Mouse (Mus musculus): ENCODE results near the gene Cnpy3.
"Not testable (repeated sequence)": the region's sequence is repeated elsewhere in the genome, so short reads cannot be mapped to it uniquely, and the experiment has no call there.

The Cnpy3 gene

DNA sequence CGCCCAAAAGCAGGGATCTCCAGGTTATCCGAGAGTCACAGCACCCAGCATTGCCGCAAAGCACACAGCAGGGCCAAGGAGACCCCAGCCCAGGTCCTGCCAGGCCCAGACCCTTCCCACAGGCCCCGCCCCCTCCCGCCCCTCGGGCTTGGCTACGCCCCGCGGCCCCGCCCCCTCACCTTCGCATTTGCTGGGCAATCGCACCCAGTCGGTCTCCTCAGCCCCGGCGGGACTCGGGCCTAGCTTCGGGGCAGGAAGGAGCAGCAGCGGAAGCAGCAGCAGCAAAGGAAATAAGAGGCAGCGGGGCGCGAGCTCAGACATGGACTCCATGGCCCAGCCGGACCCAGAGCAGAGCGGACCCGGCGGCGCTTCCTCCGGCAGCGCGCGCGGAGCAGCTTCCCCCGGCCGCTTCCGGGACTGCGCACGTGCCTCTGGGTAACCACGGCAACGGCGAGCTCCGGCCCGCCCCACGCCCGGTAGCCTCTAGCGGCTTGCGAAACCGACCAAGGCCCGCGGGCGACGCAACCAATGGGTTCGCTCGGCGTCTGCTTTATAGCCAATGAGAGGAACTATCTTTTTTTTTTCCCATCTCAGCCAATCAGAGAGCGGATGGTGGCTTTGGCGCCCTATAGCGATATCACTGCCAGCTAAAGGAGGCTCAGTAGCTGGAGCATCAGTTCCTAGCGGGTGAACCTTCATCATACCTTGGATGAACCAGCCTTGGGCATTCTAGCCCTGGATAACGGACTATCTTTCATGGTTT, at the start of gene Cnpy3:
Gene Cnpy3, minus strand, starts transcription at position 421 of the 763 bp plus-strand sequence.
- in situ Hi-C loops (cut with MboI; ENCODE audit: low pct_unique_long_range_greater_than_20kb in 1 of 2, low sequenced_read_pairs in 2 of 2, unreplicated experiment in 1 of 2): loop anchor here in 1 of 2 experiments (25.0 kb wide), 1 partner anchor 260 kb away; the partner anchor contains the start of gene Ubr2

DNA sequence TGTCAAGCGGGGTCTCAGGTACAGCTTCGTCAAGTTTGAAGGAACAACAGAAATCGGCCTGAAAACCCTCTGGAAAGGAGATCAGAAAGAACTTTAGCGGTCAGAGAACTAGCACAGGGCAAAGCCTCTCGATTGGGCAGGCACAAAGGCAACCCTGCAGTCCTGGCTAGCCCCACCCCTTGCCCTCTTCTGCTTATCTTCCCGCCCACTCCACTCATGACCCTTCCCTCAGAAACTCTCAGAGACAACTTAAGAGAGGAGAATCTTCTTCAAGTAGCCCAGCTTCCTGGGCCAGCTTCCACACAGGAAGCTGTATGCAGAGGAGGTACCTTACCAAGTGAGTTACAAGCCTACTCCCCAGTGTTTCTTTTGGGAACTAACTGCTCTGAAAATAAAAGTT, 49.7 kb upstream of the Cnpy3 start:
- in situ Hi-C loops (cut with MboI; ENCODE audit: low pct_unique_long_range_greater_than_20kb in 1 of 2, low sequenced_read_pairs in 2 of 2, unreplicated experiment in 1 of 2): no loop called here

DNA sequence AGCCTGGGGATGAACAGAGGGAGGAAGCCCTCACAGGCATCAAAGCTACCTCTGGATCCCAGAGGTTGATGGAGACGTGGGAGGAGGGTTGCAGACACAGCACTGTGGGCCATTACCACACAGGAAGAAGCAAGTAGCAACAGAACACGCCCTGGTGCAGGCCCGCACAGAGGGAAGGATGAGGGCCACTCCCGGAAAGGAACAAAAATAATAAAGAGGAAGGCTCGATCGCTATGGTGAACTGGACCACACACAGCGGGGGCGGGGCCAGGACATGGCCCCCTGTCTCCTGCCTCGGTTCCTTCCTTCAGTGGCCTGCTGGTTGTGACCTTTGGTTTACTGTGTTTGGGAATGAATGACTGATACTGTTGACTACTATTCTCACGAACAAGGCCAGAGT, 47.7 kb upstream of the Cnpy3 start:
- in situ Hi-C loops (cut with MboI; ENCODE audit: low pct_unique_long_range_greater_than_20kb in 1 of 2, low sequenced_read_pairs in 2 of 2, unreplicated experiment in 1 of 2): no loop called here

DNA sequence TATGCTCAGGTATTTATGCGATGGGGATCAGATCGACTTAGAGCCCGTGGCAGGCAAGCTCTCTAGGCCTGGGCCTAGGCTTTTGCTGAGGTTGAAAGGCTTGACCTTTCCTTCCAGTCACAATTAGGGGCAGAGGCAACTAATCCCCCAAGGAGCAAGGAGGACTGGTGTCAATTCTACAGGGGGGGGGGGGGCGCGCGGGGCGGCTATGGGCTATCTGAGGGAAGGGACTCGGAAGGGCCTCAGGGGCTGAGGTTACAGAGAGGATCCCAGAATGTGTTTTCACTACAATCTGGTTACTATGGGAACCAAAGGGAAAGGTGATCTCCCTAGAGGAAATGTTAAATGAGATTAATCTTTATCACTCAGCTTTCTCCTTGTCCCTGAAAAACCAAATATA, 45.4 kb upstream of the Cnpy3 start:
- in situ Hi-C loops (cut with MboI; ENCODE audit: low pct_unique_long_range_greater_than_20kb in 1 of 2, low sequenced_read_pairs in 2 of 2, unreplicated experiment in 1 of 2): no loop called here

DNA sequence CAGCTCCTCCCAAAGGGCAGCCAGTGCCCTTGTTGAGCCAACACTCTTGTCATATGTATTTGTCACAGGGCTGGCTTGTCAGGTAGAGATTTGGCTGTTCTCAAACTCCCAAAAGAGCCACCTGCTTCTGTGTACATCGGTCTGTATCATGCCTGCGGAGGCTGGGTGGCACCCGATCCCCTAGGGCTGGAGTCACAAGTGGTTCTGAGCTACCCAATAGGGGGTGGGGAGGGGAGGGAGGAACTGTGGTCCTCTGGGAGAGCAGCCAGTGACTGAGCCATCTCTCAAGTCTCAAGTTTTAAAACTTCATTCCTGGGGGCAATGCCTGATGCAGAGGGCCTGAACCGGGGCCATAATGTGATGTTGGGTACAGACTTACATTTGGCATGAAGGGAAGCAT, 44.7 kb upstream of the Cnpy3 start:
- in situ Hi-C loops (cut with MboI; ENCODE audit: low pct_unique_long_range_greater_than_20kb in 1 of 2, low sequenced_read_pairs in 2 of 2, unreplicated experiment in 1 of 2): no loop called here

DNA sequence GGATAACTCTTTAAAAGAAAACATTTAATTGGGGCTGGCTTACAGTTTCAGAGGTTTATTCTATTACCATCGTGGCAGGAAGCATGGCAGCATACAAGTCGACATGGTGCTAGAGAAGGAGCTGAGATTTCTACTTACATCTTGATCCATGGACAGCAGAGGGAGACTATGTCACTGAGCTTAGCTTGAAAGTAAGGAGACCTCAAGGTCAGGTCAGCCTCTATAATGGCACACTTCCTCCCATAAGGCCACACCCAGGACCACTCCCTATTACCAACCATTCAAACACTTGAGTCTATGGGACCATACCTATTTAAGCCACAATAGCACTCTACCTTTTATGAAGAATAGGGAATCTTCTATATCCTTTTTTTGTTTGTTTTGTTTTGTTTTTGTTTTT, 40.9 kb upstream of the Cnpy3 start:
- in situ Hi-C loops (cut with MboI; ENCODE audit: low pct_unique_long_range_greater_than_20kb in 1 of 2, low sequenced_read_pairs in 2 of 2, unreplicated experiment in 1 of 2): no loop called here

DNA sequence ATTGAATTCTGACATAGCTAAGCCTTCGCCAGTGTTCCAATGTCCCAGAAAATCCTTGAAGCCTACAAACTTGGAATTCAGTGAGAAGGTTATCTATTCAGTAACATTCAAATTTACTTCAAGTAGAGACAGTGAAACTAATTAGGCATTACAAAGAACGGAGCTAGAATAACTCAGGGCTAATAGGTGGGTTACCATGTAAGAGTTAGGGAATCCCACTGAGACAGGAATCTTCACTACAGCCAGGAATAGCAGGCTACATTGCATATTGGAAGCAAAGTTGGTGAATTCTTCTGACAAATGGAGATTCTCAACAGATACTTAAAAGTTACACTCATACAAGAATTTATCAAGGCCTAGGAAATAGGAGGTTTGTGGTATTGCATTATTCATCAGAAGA, 36.0 kb upstream of the Cnpy3 start:
- in situ Hi-C loops (cut with MboI; ENCODE audit: low pct_unique_long_range_greater_than_20kb in 1 of 2, low sequenced_read_pairs in 2 of 2, unreplicated experiment in 1 of 2): not testable (repeated sequence)

DNA sequence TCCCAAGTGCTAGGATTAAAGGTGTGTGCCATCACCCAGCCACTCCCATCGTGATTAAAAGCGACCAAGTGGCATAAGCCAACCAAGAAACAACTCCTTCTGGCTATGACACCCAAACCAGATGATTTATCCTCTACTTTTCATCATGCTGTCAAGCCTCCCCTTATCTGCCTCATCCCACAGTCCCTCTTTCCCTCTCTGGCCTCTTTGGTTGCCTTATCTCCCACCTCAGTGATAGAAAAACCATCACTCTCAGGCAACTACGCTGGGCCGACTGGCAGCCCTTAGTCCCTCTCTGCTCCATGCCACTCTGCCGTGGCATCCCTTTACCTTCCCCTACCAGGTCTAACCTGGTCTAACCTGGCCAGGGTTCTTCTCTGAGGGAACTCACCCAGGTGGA, 34.9 kb upstream of the Cnpy3 start:
- in situ Hi-C loops (cut with MboI; ENCODE audit: low pct_unique_long_range_greater_than_20kb in 1 of 2, low sequenced_read_pairs in 2 of 2, unreplicated experiment in 1 of 2): no loop called here

DNA sequence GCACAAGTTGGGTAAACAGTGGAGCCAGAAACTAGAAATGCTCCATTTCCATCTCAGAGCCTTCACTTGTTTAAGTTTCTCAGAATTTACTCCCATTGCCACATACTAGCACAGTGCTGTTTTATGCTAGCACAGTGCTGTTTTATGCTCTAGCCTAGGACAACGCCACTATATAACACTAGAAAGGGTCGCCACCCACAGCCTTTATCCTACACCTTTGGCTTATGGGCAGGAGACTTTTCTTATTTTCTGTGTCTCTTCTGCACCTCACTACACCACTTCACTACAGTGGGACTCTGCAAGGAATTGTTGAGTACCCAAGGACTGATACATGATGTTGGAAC, 31.2 kb upstream of the Cnpy3 start:
- in situ Hi-C loops (cut with MboI; ENCODE audit: low pct_unique_long_range_greater_than_20kb in 1 of 2, low sequenced_read_pairs in 2 of 2, unreplicated experiment in 1 of 2): no loop called here

DNA sequence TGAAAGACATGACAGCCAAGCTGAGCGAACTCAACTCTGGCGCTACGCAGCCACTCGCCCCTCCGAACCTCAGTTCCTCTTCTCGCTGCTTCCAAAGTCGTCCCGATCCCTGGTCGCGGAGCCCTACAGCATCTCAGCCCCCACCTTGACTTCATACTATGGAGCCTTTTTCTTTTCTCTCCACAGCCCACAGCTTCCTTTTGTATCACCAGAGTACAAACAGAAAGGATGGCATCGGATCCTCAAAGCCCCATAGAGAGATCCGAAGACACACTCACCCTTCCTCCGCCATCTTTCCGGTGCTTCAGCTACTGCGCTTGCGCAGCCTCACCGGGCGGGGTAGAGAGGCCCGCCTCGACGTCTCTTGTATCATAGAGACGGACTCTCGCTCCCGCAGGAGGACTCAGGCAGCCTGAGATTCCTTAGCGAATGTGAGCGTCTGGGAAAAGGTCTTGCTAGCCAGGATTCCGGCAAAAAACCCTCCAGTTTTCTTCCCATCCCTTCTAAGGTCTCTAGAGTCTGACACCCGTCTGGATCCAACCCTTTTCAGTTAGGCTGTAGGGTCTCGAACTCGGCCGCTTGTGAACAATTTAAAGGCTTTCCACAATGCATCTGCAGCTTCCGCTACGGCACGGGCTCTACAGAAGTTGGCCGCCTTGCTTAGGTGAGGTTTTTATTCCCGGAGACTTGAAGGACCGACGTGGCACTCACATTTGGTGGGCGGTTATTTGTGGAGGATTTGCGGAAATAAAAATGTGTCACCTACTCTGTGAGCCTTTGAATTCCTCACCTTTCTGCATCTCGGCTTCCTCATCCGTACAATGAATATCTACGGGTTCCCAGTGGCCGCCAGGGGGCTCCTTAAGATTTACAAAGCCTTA, 30.6 kb upstream of the Cnpy3 start, which contains the start of gene Rpl7l1:
Gene Rpl7l1, minus strand, starts transcription at position 332 of the 881 bp plus-strand sequence.
- in situ Hi-C loops (cut with MboI; ENCODE audit: low pct_unique_long_range_greater_than_20kb in 1 of 2, low sequenced_read_pairs in 2 of 2, unreplicated experiment in 1 of 2): no loop called here

DNA sequence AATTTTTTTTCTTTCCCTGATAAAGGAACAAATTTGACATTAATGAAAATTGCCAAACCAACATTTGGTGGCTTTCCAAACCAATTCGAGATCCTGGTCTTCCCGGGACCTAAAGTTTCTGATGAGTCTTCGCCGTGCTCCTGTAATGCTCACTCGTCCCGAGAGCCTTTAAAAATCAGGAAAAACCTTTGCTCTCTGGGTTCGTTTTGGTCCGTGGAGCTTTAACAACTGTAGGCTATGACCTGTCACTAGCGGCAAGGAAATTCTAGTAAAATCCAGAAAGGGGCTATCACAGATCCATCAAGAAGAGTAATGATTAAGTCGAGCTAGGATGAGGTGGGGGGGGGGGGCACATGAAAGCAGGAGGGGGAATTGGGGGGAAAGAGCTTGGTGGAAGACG, 29.9 kb upstream of the Cnpy3 start:
- in situ Hi-C loops (cut with MboI; ENCODE audit: low pct_unique_long_range_greater_than_20kb in 1 of 2, low sequenced_read_pairs in 2 of 2, unreplicated experiment in 1 of 2): no loop called here

DNA sequence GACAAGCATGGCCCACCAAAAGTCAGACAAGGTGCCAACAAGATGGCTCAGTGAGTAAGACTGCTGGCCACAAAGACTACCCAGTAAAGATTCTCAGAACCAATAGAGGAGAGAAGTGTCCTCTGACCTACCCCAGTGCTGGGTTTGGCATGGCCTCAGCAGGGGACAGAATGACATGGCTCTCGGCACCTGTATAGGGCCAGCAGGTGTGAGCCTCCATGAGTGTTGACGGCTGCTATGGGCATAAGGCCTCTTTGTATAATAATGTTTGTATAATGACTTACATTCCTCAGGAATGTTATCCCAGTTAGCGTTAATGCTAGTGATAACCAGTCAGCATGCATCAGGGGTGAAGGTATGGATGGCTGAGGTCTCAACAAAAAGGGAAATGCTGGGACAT, 24.1 kb upstream of the Cnpy3 start:
- in situ Hi-C loops (cut with MboI; ENCODE audit: low pct_unique_long_range_greater_than_20kb in 1 of 2, low sequenced_read_pairs in 2 of 2, unreplicated experiment in 1 of 2): loop anchor here in 1 of 2 experiments (10.0 kb wide), 1 partner anchor 109 kb away; no protein-coding TSS in a partner anchor

DNA sequence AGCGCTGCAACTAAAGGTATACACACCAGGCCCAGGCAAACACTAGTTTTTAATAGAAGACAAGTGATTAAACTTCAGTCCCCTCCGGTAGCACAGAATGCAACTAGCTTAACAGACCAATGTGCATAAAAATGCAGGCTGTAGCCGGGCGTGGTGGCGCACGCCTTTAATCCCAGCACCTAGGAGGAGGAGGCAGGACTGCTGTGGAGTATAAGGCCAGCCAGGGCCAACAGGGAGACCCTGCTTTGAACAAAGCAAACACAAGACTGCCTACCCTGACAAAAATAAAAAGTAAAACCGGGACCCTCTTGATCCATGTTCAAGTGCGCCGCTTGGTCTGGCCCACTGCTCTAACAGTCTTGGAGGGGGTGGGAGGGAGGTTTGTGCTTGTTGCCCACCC, 23.1 kb upstream of the Cnpy3 start:
- in situ Hi-C loops (cut with MboI; ENCODE audit: low pct_unique_long_range_greater_than_20kb in 1 of 2, low sequenced_read_pairs in 2 of 2, unreplicated experiment in 1 of 2): loop anchor here in 1 of 2 experiments (10.0 kb wide), 1 partner anchor 110 kb away; no protein-coding TSS in a partner anchor

DNA sequence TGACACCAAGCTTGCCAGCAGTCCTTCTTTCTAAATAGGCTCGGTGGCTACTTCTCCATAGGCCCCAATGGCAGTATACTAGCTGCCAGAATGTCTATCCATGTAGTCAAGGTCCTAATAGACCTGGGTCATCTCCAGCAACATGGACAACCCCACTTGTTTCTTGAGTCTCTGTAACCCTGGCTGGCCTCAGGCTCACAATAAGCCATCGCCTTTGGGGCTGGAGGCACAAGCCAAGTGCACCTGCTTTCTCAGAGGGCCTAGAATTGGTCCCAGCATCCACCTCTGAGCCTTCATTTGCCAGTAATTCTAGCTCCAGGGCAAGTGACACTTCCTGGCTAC, 22.1 kb upstream of the Cnpy3 start:
- in situ Hi-C loops (cut with MboI; ENCODE audit: low pct_unique_long_range_greater_than_20kb in 1 of 2, low sequenced_read_pairs in 2 of 2, unreplicated experiment in 1 of 2): loop anchor here (10.0 to 25.0 kb wide), 2 partner anchors 111 to 238 kb away; partner anchors contain the start of gene Ubr2 (in 1 of the 2)

DNA sequence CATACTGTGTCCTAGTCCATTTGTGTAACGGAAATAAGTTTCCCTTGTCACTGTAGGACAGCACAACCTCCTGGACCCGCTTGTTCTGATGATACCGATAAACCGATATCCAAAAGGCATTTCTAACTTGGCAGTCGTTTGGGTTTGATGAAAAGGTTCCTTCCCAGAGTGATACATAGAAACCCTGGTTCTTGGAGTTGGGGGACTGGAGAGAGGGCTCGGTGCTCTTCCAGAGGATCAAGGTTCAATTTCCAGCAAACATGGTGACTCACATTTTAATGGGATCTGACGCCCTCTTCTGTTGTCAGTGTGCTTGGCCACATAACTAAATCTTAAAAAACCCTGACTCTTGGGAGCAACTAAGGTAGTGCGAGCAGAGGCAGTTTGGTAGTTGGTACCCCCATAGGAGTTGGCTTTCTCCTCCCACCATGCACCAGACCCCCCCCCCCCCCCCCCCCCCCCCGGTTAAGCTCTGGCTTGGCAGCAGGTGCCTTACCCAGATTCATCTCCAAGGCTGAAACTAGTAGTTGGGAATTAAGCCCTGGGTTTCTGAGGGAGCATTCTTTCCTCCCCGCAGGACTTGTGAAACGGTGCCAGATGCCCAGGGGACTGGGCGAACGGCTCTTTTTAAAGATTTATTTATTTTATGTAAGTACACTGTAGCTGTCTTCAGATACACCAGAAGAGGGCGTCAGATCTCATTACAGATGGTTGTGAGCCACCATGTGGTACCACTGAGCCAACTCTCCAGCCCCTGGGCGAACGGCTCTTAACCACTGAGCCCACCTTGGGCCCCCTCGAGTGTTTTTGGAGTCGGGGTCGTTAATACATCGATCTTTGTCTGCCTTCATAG, 21.5 kb upstream of the Cnpy3 start:
- in situ Hi-C loops (cut with MboI; ENCODE audit: low pct_unique_long_range_greater_than_20kb in 1 of 2, low sequenced_read_pairs in 2 of 2, unreplicated experiment in 1 of 2): loop anchor here (10.0 to 25.0 kb wide), 2 partner anchors 111 to 239 kb away; partner anchors contain the start of gene Ubr2 (in 1 of the 2)

DNA sequence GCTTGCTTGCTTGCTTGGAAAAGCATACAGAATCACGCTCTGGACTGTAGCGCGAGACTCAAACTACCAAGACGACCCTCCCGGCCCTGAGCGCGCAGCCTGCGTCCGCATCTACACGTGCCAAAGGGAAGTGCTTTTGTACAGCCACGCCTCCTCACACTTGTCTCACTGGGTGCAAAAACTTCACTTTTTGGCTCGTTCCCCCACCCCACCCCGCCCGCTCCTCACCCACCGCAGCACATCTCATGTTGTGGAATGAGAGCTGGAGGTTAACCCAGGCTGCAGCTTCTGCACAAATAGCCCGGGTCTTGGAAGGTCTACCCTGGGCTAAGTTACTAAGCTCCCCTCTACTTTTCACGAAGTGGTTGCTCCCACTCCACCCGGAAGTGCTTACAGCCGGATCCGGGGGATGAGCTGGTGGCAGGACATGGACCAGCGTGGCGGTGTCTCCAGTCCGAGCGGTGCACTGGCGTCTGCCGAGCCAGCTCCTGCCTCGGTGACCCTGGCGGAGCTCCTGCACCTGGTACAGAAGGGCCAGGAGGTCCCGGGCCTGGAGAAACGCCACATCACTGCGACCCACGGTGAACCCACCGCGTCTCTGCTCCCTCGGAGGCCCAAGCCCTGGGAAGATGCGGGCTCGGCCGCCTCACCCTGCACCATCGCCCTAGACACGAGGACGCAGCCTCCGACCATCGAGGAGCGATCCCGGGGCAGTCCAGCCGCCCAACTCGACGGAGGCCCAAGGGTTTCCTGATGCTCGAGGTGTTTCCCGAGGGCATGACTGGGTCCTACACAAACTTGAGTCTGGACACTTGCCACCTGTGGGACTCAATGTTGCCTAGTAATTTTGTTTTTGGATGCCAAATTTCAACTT, 20.6 kb upstream of the Cnpy3 start, which contains the start of gene 2310039H08Rik:
Gene 2310039H08Rik, plus strand, starts transcription at position 232 of the 874 bp plus-strand sequence.
- in situ Hi-C loops (cut with MboI; ENCODE audit: low pct_unique_long_range_greater_than_20kb in 1 of 2, low sequenced_read_pairs in 2 of 2, unreplicated experiment in 1 of 2): loop anchor here (10.0 to 25.0 kb wide), 2 partner anchors 112 to 240 kb away; partner anchors contain the start of gene Ubr2 (in 1 of the 2)

DNA sequence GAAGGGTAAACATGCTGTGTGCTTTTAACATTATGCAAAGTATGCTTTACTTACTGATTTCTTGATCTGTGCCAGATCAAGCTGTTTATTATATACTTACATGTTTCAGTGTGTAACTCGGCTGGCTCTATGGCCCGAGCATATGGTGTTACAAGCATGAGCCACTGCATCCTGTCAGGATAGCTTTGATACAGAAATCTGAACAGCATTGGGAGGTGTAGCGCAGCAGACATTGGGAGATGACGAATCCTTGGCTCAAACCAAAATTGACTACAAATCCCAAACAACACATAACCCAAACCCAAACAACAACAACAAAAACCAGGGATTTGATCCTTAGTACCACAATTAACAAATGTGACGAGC, 20.0 kb upstream of the Cnpy3 start:
- in situ Hi-C loops (cut with MboI; ENCODE audit: low pct_unique_long_range_greater_than_20kb in 1 of 2, low sequenced_read_pairs in 2 of 2, unreplicated experiment in 1 of 2): loop anchor here (10.0 to 25.0 kb wide), 2 partner anchors 113 to 240 kb away; partner anchors contain the start of gene Ubr2 (in 1 of the 2)

Data from mouse embryonic stem cell (cell line).